Mouse (Mus musculus) limb, embryonic 14.5 days (tissue): ENCODE measurements around the gene Maml2. TPM values are rescaled to one million over a fixed set of nuclear protein-coding genes. Genes with fewer than 3 reads are reported as not detected.

Source experiments
- ATAC-seq: fragments of 200-750 bp; cut with Nextera tagmentation; 2 replicates; pipeline ENCODE4 v1.8.0; 2017; ENCODE audit warnings: low read depth, moderate number of reproducible peaks, moderate TSS enrichment; ENCODE audit not compliant: low FRiP score
- DNase-seq: peaks from one replicate; pipeline ENCODE4 v3.0.0-alpha.2; 2015; ENCODE audit warnings: low spot score
- H3K27ac ChIP-seq: fragments of 300-500 bp; sonication (generic); replicated peaks from 2 replicates; pipeline ENCODE4 v1.5.1; 2014; ENCODE audit warnings: low read depth, mild to moderate bottlenecking, low read length, moderate library complexity, mixed read lengths
- H3K27me3 ChIP-seq: fragments of 300-500 bp; sonication (generic); 2 replicates; pipeline ENCODE4 v1.6.1; 2014; ENCODE audit warnings: low read length, mixed read lengths; ENCODE audit not compliant: control insufficient read depth, insufficient read depth
- H3K36me3 ChIP-seq: fragments of 300-500 bp; sonication (generic); 2 replicates; pipeline ENCODE4 v1.6.1; 2014; ENCODE audit warnings: mild to moderate bottlenecking, low read length, moderate library complexity, mixed read lengths; ENCODE audit not compliant: control insufficient read depth, insufficient read depth
- H3K4me1 ChIP-seq: fragments of 300-500 bp; sonication (generic); 2 replicates; pipeline ENCODE4 v1.6.1; 2014; ENCODE audit warnings: antibody characterized with exemption, low read length, mixed read lengths; ENCODE audit not compliant: control insufficient read depth, insufficient read depth
- H3K4me2 ChIP-seq: fragments of 300-500 bp; sonication (generic); replicated peaks from 2 replicates; pipeline ENCODE4 v1.6.1; 2014; ENCODE audit warnings: low read depth, mild to moderate bottlenecking, low read length, moderate library complexity; ENCODE audit not compliant: severe bottlenecking
- H3K4me3 ChIP-seq: fragments of 300-500 bp; sonication (generic); replicated peaks from 2 replicates; pipeline ENCODE4 v1.5.1; 2014; ENCODE audit warnings: low read length
- H3K9ac ChIP-seq: fragments of 300-500 bp; sonication (generic); 2 replicates; pipeline ENCODE4 v1.6.1; 2014; ENCODE audit warnings: mild to moderate bottlenecking, low read depth, low read length, moderate library complexity; ENCODE audit not compliant: severe bottlenecking
- H3K9me3 ChIP-seq: fragments of 300-500 bp; sonication (generic); 2 replicates; pipeline ENCODE4 v1.6.1; 2016; ENCODE audit warnings: low read length; ENCODE audit not compliant: control insufficient read depth
- POLR2A ChIP-seq: fragments of 200-500 bp; IDR thresholded peaks from 2 replicates; pipeline ENCODE4 v1.8.0; 2012; ENCODE audit warnings: inconsistent platforms, mild to moderate bottlenecking, moderate library complexity, borderline replicate concordance; ENCODE audit not compliant: insufficient read depth, insufficient read length; ENCODE audit errors: extremely low read depth
- whole genome bisulfite sequencing: fragments of 180-500 bp; shearing (Covaris S2); extraction: QIAGEN DNeasy Blood & Tissue Kit; methylation state at CpG from one replicate; pipeline ENCODE4 v1.1.7; 2014; 5-methylcytosine and 5-hydroxymethylcytosine counted together
- polyA plus RNA-seq, 2 experiments: library from polyadenylated mRNA; depleted of rRNA in 1 of 2; stranded (reverse) in 1 of 2; unstranded in 1 of 2; fragments of >200 nt; fragmentation: Nextera tagmentation in 1 of 2; extraction: Ambion mirVana in 1 of 2; gene quantifications; 2 replicates each; pipeline versions ENCODE4 v1.2.1 to v1.2.3; 2012 to 2014

Gene Maml2
- polyA plus RNA-seq, 2 experiments = 9.9 to 10.7 TPM

GRCm38 (mm10) chr9:13671125-13671769 is 373.5 kb downstream of the Maml2 start:
- DNase-seq = no peak
- no peak for TF ChIP-seq POLR2A
- Histone ChIP-seq H3K36me3 (no peaks in the 10 kb centered on the region), H3K9me3 (no peaks in the 10 kb centered on the region), H3K4me1 (no peaks in the 10 kb centered on the region), H3K27me3 (no peaks in the 10 kb centered on the region), H3K4me3 (no peak overlapping the region), H3K27ac (no peak overlapping the region), H3K4me2 (no peak overlapping the region), H3K9ac (no peak overlapping the region)
- no peak for ATAC-seq
- WGBS = 77% methylated on average over 3 of the region's 3 CpGs

DNA sequence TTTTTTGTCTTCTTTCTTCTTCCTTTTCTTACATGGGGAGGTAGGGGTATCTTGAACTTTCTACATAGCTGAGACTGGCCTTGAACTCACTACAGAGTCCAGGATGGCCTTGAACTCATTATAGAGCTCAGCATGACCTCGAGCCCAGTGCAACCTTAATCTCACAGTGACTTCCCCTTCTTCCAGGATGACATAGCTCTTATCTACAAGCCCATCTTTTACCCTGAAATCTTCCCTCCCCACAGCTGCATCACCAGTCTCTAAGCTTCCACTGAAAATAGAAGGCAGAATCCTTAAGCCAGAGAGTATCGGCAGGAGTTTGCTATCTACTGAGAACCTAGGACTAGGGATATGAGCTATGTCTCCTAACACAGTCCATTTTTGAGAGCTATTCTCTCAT is 375.5 kb downstream of the Maml2 start:
- H3K4me3 ChIP-seq = no peak overlapping the region
- no peak overlapping the region for H3K9ac ChIP-seq
- no peaks in the 10 kb centered on the region for H3K4me1 ChIP-seq
- no peaks in the 10 kb centered on the region for H3K36me3 ChIP-seq
- TF ChIP-seq POLR2A = no peak
- no peak for DNase-seq
- H3K27me3 ChIP-seq = no peaks in the 10 kb centered on the region
- 0 out of 2 replicates have a peak, but pooled peaks have one; percentile 2 for ATAC-seq
- 0 out of 2 replicates have a peak overlapping the region, but pooled peaks have one; percentile 52 for H3K27ac ChIP-seq
- H3K9me3 ChIP-seq = no peaks in the 10 kb centered on the region
- 78% methylated on average over 2 of the region's 2 CpGs for WGBS
- no peak overlapping the region for H3K4me2 ChIP-seq

DNA sequence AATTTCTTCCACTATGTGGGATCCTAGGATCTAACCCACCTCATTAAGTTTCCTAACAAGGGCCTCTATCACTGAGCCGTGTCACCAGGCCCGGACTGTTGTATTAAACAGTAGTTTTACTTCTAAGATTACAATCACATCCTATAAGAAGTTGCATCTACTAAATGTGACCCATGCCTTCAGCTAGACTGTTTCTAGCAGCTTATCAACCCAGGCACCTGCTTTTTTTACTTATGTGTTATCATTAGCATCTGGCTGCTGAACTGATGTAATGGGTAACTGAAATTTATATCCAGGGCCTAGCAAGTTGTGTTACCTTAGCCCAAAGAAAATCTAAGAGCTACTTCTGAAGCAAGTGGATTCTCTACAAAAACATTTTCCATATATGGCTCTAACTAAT is 380.3 kb downstream of the Maml2 start:
- Histone ChIP-seq H3K4me2 (no peak overlapping the region), H3K27ac (no peak overlapping the region), H3K9me3 (no peaks in the 10 kb centered on the region), H3K27me3 (no peaks in the 10 kb centered on the region), H3K36me3 (no peaks in the 10 kb centered on the region), H3K9ac (no peak overlapping the region), H3K4me1 (peaks cover 3% of the 10 kb centered on the region; the same call in 1 of the 2 replicates), H3K4me3 (no peak overlapping the region)
- no peak for DNase-seq
- 80% methylated on average over 2 of the region's 2 CpGs for WGBS
- no peak for ATAC-seq
- TF ChIP-seq POLR2A = no peak

DNA sequence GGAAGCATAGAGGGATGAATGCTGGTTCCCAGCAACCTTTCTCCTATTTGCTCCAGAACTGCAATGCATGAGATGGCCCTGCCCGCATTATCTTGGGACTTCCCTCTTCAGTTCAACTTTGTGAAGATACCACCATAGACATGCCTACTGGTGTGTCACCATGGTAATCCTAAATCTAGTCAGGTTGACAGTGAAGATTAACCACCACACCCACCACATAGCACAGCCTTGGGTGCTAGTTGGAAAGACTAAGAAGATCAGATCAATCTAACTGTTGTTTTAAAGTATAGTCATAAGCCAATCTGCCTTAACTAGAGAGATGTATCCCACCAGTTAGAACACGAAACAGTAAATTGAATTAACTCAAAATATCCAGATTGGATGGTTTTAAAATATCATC is 381.9 kb downstream of the Maml2 start:
- Histone ChIP-seq H3K4me3 (no peak overlapping the region), H3K27ac (no peak overlapping the region), H3K4me1 (peaks cover 3% of the 10 kb centered on the region; the same call in 1 of the 2 replicates), H3K4me2 (no peak overlapping the region), H3K9ac (no peak overlapping the region), H3K9me3 (no peaks in the 10 kb centered on the region), H3K36me3 (no peaks in the 10 kb centered on the region), H3K27me3 (no peaks in the 10 kb centered on the region)
- WGBS = 99% methylated on average over 2 of the region's 2 CpGs
- no peak for DNase-seq
- ATAC-seq = no peak
- no peak for TF ChIP-seq POLR2A

GRCm38 (mm10) chr9:13681147-13681546 is 383.4 kb downstream of the Maml2 start:
- Histone ChIP-seq H3K27ac (peak overlapping the region; percentile 28; the same call in 1 of the 2 replicates), H3K36me3 (no peaks in the 10 kb centered on the region), H3K4me3 (no peak overlapping the region), H3K9me3 (no peaks in the 10 kb centered on the region), H3K9ac (no peak overlapping the region), H3K27me3 (no peaks in the 10 kb centered on the region), H3K4me2 (peak overlapping the region; percentile 30; the same call in 1 of the 2 replicates), H3K4me1 (peaks cover 3% of the 10 kb centered on the region; the same call in 1 of the 2 replicates)
- 78% methylated on average over 8 of the region's 8 CpGs for WGBS
- no peak for TF ChIP-seq POLR2A
- DNase-seq (no peak), ATAC-seq (no peak)
